Mouse (Mus musculus) mouse embryonic stem cell (cell line): ENCODE results near the gene Kcna6.

ENCODE experiments used
- in situ Hi-C, 2 experiments: fragments of 300-500 bp; cut with MboI; formaldehyde crosslinking; loops; 1 replicate in 1 of 2; 3 replicates in 1 of 2; pipeline ENCODE4 v1.14.3; 2019 to 2020; ENCODE audit warnings: low sequenced_read_pairs in 2 of 2, low pct_unique_long_range_greater_than_20kb in 1 of 2, mixed read lengths in 1 of 2; ENCODE audit not compliant: unreplicated experiment in 1 of 2

The Kcna6 gene

GRCm38 (mm10) chr6:126739326-126740210 lies 906 bp downstream of the Kcna6 start:
- in situ Hi-C loops = no loop called here

- in situ Hi-C loops = no loop called here
Measured at GRCm38 (mm10) chr6:126736996-126737395, 3.5 kb downstream of the Kcna6 start.

GRCm38 (mm10) chr6:126735806-126736205 lies 4.7 kb downstream of the Kcna6 start:
- in situ Hi-C loops = no loop called here

GRCm38 (mm10) chr6:126732645-126733044 lies 7.8 kb downstream of the Kcna6 start:
- in situ Hi-C loops = no loop called here

- in situ Hi-C loops = no loop called here
Measured at GRCm38 (mm10) chr6:126728803-126729202, 11.7 kb downstream of the Kcna6 start.

- in situ Hi-C loops = no loop called here
Measured at GRCm38 (mm10) chr6:126718423-126719087, 21.9 kb downstream of the Kcna6 start.

GRCm38 (mm10) chr6:126712531-126712930 lies 27.9 kb downstream of the Kcna6 start:
- in situ Hi-C loops = no loop called here

- in situ Hi-C loops = loop anchor here in 1 of 2 experiments (10.0 kb wide), 1 partner anchor 141 kb away; no protein-coding TSS in a partner anchor
Measured at GRCm38 (mm10) chr6:126705936-126706335, 34.5 kb downstream of the Kcna6 start.

GRCm38 (mm10) chr6:126704430-126704829 lies 36.0 kb downstream of the Kcna6 start:
- in situ Hi-C loops = loop anchor here in 1 of 2 experiments (10.0 kb wide), 1 partner anchor 140 kb away; no protein-coding TSS in a partner anchor

- in situ Hi-C loops = loop anchor here in 1 of 2 experiments (10.0 kb wide), 1 partner anchor 137 kb away; no protein-coding TSS in a partner anchor
Measured at GRCm38 (mm10) chr6:126702116-126702515, 38.4 kb downstream of the Kcna6 start.

GRCm38 (mm10) chr6:126701196-126701595 lies 39.3 kb downstream of the Kcna6 start:
- in situ Hi-C loops = loop anchor here in 1 of 2 experiments (10.0 kb wide), 1 partner anchor 136 kb away; no protein-coding TSS in a partner anchor

- in situ Hi-C loops = loop anchor here in 1 of 2 experiments (10.0 kb wide), 1 partner anchor 135 kb away; no protein-coding TSS in a partner anchor
Measured at GRCm38 (mm10) chr6:126699995-126700394, 40.5 kb downstream of the Kcna6 start.

GRCm38 (mm10) chr6:126687120-126687519 lies 53.4 kb downstream of the Kcna6 start:
- in situ Hi-C loops = no loop called here

GRCm38 (mm10) chr6:126685135-126685534 lies 55.3 kb downstream of the Kcna6 start:
- in situ Hi-C loops = no loop called here

GRCm38 (mm10) chr6:126678961-126679360 lies 61.5 kb downstream of the Kcna6 start:
- in situ Hi-C loops = no loop called here

- in situ Hi-C loops = no loop called here
Measured at GRCm38 (mm10) chr6:126667001-126667400, 73.5 kb downstream of the Kcna6 start.

- in situ Hi-C loops = no loop called here
Measured at GRCm38 (mm10) chr6:126666091-126666490, 74.4 kb downstream of the Kcna6 start.

- in situ Hi-C loops = no loop called here
Measured at GRCm38 (mm10) chr6:126664569-126664968, 75.9 kb downstream of the Kcna6 start.
